Mouse (Mus musculus) cerebellum, postnatal 36 days (tissue): ENCODE measurements at regions not wholly inside any gene's neighbourhood (a gene's known extent, or its start where the extent isn't known, plus 50 kb on each side); places are given as distances from the start of the nearest gene placed in this dataset.
"Not testable (repeated sequence)": the region's sequence is repeated elsewhere in the genome, so short reads cannot be mapped to it uniquely, and the experiment has no call there.

Source experiments
- DNase-seq, 2 experiments: peaks; one replicate each; pipeline ENCODE4 v3.0.0; 2021 to 2022; ENCODE audit warnings: mixed read lengths in 2 of 2

DNA sequence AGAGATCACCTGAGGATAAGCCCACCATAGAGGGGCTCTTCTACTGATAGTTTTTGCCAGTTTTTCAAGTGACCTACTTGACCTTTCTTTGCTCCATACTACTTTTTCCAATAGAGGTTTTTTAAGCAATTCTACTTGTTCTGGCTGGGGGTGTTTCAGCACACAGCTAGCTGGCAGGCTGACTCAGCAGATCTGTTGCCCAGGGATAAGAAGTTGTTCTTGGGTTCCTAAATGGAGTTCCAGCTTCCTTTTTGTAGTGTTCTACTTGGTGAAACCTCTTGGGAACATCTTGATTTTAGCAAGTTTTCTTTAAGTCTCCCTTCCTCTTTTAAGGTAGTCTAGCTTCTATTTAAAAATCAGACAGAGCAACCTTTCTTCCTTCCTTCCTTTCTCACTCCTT lies 61.0 kb downstream of the 4930474N05Rik start:
- no peak for DNase-seq

DNA sequence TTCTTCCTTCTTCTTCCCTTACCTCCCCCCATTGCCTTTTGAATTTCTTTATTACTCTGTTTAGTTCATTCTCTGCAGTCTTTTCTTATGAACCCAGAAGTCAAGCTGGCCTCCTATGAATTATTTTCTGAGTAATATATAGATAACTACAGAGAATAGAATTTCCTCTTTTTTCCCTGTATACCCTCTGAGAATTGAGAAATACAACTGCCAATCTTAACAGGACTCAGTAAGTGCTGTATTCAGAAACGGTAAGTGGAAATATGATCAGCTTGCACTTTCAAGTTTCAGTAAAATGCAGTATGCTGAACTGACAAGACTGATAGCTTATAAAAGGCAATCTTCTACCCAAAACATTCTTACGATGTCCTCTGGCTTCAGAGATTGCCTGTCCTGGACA lies 61.5 kb downstream of the 4930474N05Rik start:
- no peak for DNase-seq

DNA sequence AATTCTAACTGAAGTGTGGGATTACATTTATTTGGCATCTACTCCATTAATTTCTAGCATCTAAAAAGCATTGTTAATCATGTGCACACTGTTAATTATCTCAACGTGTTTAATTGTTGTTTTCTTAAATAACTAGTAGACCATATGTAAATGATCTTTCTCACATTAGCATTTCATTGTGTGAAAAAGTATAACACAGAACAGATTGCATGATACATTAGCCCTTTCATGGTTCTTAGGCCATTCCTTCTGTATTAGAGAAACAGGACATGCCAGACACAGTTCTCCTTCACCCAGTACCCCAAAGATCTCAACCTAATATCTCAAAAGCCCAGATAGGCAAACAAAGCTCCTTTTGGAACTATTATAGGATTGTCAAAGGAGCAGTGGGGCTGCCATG lies 89.0 kb downstream of the 4930474N05Rik start:
- DNase-seq = no peak

DNA sequence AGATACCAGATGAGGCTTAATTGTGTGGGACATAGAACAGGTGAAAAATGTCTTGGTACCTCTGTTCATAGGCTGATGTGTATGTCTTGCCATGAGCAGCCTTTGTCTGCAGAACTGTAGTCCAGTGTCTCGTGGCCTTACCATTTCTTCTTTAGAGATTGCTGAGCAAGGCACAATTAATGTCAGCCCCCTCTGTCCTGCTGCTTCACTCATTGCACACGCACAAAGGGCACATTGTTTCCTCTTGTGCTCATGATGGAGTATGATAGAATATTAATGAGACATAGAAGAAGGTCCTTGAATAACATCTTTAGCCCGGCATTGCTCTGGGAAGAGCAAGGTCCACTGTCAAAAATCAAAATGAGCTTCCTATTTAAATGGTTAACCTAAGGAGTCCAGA lies 101.8 kb downstream of the 4930474N05Rik start:
- no peak for DNase-seq

GRCm38 (mm10) chr14:36198396-36198795 lies 103.7 kb downstream of the 4930474N05Rik start:
- no peak for DNase-seq

GRCm38 (mm10) chr14:36203855-36204254 lies 109.1 kb downstream of the 4930474N05Rik start:
- DNase-seq = no peak

- peak; percentile 45 to 47 for DNase-seq
Measured at GRCm38 (mm10) chr14:36212830-36213229, 118.1 kb downstream of the 4930474N05Rik start.

- no peak for DNase-seq
Measured at GRCm38 (mm10) chr14:36245849-36246248, 151.1 kb downstream of the 4930474N05Rik start.

DNA sequence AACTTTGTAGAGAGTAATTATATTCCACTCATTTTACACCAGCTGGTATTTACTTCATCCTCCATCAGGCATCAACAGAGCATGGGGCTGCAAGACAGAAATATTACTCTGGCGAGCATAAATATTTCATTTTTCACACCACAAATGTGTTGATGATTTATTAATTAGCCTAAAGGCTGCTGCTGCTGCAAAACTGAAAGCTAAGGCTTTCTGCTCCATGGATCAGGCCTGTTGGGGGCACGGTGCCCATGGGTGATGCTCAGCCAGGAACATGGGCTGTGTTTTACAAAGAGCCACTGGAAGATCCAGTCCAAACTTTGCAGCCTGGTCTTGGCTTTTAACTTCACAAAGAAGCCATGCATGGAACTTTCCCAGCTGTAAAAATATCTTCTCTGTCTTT lies 167.4 kb downstream of the 4930474N05Rik start:
- DNase-seq = peak; percentile 2 to 7

DNA sequence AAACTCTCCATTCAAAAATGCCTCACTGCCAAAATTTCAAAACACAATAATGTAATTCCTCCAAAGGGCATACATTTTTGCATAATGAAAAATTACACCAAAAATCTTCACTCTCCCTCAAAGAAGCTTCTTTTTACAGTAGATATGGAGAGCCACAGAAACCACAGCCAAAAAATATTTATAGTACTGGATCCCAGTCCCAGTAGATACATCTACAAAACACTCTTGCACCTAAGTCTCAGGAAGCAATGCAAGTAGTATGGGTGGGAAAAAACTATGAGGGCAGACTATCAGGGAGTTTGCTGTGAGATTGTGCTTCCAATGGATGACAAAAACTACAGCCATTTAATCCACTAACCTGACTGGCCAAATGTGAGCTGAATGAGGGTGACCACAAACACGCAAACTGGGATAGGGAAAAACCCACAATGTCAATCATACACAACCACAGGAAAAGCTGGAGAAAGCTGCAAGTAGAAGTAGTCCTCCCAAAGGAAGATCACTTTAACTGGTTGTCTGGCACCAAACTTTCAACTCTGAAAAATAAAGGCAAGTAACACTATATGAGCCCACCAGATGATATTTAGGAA lies 189.2 kb downstream of the 4930474N05Rik start:
- DNase-seq = no peak

DNA sequence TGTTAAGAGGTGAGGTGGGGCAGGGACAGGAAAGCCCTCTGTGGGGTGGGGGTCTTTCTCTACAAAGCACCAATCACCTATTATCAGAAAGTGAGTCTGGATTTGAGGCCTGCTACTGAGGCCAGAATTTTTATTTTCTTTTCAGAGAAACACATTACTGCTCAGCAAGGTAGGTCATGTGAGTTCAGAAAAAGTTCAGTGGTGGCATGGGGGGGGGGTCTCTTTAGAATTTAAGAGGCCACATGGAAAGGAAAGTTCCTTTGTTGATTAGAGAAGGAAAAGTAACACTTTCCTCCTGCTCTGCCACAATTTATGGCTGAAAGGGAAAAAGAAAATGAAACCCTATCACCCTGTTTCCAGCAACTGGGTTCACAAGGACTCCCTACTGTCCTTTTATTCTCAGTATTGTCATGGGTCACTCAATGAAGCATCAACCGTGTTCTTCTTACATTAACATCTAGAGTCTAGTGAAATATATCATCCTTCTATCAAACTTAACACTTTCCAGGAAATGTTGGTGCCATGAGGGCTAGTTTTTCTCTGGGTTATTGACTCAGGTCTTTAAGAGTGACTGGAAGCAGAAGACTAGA lies 194.1 kb downstream of the 4930474N05Rik start:
- no peak for DNase-seq

DNA sequence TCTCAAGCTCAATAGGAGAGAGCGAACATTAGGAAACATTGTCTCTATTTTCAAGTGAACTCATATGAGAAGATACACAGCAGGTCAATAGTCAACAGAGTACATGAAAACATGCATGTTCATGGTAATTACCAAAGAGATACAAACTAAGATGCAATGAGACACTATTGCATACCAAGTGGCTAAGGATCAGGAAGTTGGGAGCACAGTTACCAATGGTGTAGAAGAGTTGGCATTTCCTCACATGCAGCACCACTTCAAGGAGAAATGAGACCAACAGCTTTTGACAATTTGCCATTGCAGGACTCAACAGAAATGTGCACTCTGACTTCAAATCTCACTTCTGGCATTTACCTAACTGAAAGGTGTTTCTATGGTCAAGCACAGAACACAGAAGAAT lies 215.6 kb downstream of the 4930474N05Rik start:
- DNase-seq = no peak

DNA sequence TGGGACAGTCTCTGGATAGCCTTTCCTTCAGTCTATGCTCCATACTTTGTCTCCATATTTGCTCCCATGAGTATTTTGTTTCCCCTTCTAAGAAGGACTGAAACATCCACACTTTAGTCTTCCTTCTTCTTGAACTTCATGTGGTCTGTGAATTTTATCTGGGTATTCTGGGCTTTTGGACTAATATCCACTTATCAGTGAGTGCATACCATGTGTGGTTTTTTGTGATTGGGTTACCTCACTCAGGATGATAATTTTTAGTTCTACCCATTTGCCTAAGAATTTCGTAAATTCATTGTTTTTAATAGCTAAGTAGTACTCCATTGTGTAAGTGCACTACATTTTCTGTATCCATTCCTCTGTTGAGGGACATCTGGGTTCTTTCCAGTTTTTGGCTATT lies 220.0 kb downstream of the 4930474N05Rik start:
- not testable (repeated sequence) for DNase-seq

DNA sequence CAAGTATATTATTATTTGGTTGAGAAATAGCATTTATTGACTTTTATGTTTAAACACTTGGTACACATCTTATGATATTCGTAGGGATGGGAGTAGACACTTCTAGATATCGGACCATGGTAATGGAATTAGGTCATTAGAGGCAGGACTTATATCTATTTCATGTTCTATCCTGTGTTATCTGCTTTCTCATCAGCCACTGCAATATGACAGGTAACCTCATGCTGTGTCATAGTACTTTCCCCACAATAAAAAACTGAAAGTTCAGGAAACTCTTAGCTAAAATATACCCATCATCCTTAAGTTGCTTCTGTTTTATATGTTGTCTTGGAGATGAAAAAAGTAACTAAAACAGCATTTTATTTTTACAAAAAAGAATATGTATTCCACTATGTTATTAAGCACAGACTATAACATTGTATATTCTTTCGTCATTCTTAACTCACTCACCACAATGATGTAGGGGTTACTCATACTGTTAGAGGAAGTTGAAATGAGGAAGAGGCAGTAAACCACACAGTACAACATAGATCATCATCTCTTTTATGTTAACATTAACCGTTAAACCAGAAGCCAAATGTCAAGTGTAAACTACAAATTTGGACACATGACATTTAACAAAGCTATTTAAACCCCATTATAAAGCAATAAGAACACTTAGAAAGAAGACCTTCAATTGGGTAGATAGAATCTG lies 221.8 kb downstream of the 4930474N05Rik start:
- no peak for DNase-seq

DNA sequence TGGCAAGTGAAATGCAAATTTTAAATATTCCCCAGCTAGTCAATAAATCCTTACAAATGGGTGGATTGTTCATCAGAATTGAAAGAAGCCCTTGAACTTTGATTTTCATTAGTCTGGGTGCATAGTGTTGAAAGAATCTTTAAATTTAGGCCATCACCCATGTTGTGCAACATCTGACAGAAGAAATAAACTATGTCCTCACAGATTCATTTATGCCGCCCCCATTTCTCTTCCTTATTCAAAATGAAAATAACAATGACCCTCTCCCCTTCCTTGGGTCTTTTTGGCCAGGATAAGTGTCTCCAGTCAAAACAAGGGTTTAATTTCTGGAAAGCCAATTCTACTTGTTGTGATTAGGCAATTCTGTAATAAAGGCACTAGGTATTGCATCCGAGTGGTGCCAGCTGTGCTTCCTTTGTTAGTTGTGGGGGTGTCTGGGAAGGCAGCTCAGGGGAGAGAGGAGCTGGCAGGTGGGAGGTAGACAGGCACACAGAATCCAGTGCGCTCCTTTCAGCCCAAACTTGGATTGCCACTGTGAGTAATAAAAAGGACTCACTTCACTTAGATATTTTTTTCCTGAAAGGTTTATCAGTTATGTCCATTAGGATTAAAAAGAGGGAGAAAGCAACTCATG lies 233.7 kb downstream of the 4930474N05Rik start:
- no peak for DNase-seq

GRCm38 (mm10) chr14:36340832-36341231 lies 246.1 kb downstream of the 4930474N05Rik start:
- no peak for DNase-seq
